Mouse (Mus musculus) liver, postnatal 0 days (tissue): ENCODE data around the gene Hrasls. TPM values are rescaled to one million over a fixed set of nuclear protein-coding genes. Genes with fewer than 3 reads are reported as not detected.

Experiments
- ATAC-seq: fragments of 200-750 bp; cut with Nextera tagmentation; 2 replicates; pipeline ENCODE4 v1.8.0; 2017; ENCODE audit warnings: mild to moderate bottlenecking, moderate library complexity
- DNase-seq: peaks from one replicate; pipeline ENCODE4 v3.0.0-alpha.2; 2016
- H3K27ac ChIP-seq: fragments of 300-500 bp; sonication (generic); 2 replicates; pipeline ENCODE4 v1.5.1; 2014; ENCODE audit warnings: antibody characterized with exemption, moderate library complexity, mild to moderate bottlenecking, low read depth
- H3K27me3 ChIP-seq: fragments of 300-500 bp; sonication (generic); 2 replicates; pipeline ENCODE4 v1.6.1; 2014; ENCODE audit warnings: low read length, control low read depth, mixed read lengths; ENCODE audit not compliant: insufficient read depth
- H3K36me3 ChIP-seq: fragments of 300-500 bp; sonication (generic); replicated peaks from 2 replicates; pipeline ENCODE4 v1.6.1; 2014; ENCODE audit warnings: mild to moderate bottlenecking, control low read depth, low read length, moderate library complexity, mixed read lengths; ENCODE audit not compliant: insufficient read depth
- H3K4me1 ChIP-seq: fragments of 300-500 bp; sonication (generic); 2 replicates; pipeline ENCODE4 v1.6.1; 2014; ENCODE audit warnings: antibody characterized with exemption, mild to moderate bottlenecking, control low read depth; ENCODE audit not compliant: insufficient read depth
- H3K4me2 ChIP-seq: fragments of 300-500 bp; sonication (generic); 2 replicates; pipeline ENCODE4 v1.6.1; 2014; ENCODE audit warnings: low read depth, mild to moderate bottlenecking, low read length, moderate library complexity, mixed read lengths
- H3K4me3 ChIP-seq: fragments of 300-500 bp; sonication (generic); 2 replicates; pipeline ENCODE4 v1.5.1; 2014; ENCODE audit warnings: low read depth, low read length
- H3K9ac ChIP-seq: fragments of 300-500 bp; sonication (generic); replicated peaks from 2 replicates; pipeline ENCODE4 v1.6.1; 2014; ENCODE audit warnings: mild to moderate bottlenecking, moderate library complexity
- H3K9me3 ChIP-seq: fragments of 300-500 bp; sonication (generic); 2 replicates; pipeline ENCODE4 v1.6.1; 2016; ENCODE audit warnings: mild to moderate bottlenecking, control low read depth, low read length, mixed read lengths
- CTCF ChIP-seq: sonication (generic); IDR thresholded peaks from 2 replicates; pipeline ENCODE4 v1.5.1; 2016; ENCODE audit warnings: antibody characterized with exemption, low read depth
- EP300 ChIP-seq: IDR thresholded peaks from 2 replicates; pipeline ENCODE4 v1.6.1; 2016; ENCODE audit warnings: antibody characterized with exemption, low read depth, mild to moderate bottlenecking
- WGBS: fragments of 180-500 bp; shearing (Covaris S2); extraction: QIAGEN DNeasy Blood & Tissue Kit; methylation state at CpG from one replicate; pipeline ENCODE4 v1.1.7; 2014; ENCODE audit not compliant: insufficient replicate concordance; 5-methylcytosine and 5-hydroxymethylcytosine counted together
- polyA plus RNA-seq: library from polyadenylated mRNA; unstranded; fragments of >200 nt; fragmentation: Nextera tagmentation; extraction: Ambion mirVana; gene quantifications from 2 replicates; pipeline ENCODE4 v1.2.1, GENCODE M21; 2015

Gene Hrasls
- polyA plus RNA-seq, 1 experiment from 2014 or later: not detected

DNA sequence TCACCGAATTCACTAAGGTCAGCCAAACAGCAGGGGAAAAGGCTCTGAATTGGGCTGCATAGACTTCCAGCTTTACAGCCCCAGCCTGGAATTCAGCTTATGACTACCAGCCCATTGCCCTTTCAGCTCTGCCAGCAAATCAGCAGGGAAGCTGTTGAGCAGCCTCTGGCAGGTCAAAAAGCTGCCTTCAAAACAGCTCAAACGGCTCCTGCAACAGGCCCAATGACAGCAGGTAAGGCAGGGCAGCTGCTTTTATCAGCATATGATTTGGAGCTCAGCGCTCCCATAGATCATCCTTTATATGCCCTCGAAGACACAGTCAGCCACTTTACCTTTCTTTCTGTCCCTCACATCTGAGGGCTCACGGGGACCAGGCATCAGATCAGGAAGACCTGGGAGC, 16.6 kb upstream of the Hrasls start:
- 30% methylated on average over 5 of the region's 5 CpGs for WGBS
- H3K27me3 ChIP-seq: no peaks in the 10 kb centered on the region

DNA sequence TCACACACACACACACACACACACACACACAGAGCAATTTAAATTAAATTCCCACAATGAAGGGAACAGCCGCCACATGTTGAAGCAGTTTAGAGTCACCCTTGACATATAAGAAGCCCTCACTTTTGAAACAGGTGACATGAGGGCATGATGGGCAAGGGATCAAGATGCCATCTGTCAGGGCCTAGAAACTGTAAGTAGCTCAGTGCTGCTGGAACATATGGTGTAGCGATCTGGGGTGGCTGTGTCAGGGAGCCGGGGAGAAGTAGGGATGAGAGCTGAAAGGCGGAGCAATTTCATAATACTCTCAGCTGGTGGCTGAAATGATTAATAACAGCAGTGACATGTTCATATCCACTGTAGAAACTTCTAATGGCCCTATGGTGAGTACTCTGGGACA, 15.5 kb upstream of the Hrasls start:
- ATAC-seq (no peak), DNase-seq (no peak)
- no peak overlapping the region for H3K9ac ChIP-seq
- H3K4me3 ChIP-seq: no peak overlapping the region
- no peak overlapping the region for H3K4me2 ChIP-seq
- H3K4me1 ChIP-seq: no peaks in the 10 kb centered on the region
- 84% methylated on average over 4 of the region's 4 CpGs for WGBS
- no peak for TF ChIP-seq CTCF
- TF ChIP-seq EP300: no peak
- H3K36me3 ChIP-seq: no peaks in the 10 kb centered on the region
- H3K27me3 ChIP-seq: no peaks in the 10 kb centered on the region
- no peak overlapping the region for H3K27ac ChIP-seq
- no peaks in the 10 kb centered on the region for H3K9me3 ChIP-seq

More for the DNA sequence above, 16.6 kb upstream of the Hrasls start:
- H3K27ac ChIP-seq: no peak overlapping the region
- H3K4me1 ChIP-seq: no peaks in the 10 kb centered on the region
- no peak overlapping the region for H3K4me3 ChIP-seq
- ATAC-seq: no peak
- no peak overlapping the region for H3K4me2 ChIP-seq
- no peak for TF ChIP-seq EP300
- no peak for TF ChIP-seq CTCF
- no peak for DNase-seq
- no peaks in the 10 kb centered on the region for H3K9me3 ChIP-seq
- H3K9ac ChIP-seq: no peak overlapping the region
- no peaks in the 10 kb centered on the region for H3K36me3 ChIP-seq

DNA sequence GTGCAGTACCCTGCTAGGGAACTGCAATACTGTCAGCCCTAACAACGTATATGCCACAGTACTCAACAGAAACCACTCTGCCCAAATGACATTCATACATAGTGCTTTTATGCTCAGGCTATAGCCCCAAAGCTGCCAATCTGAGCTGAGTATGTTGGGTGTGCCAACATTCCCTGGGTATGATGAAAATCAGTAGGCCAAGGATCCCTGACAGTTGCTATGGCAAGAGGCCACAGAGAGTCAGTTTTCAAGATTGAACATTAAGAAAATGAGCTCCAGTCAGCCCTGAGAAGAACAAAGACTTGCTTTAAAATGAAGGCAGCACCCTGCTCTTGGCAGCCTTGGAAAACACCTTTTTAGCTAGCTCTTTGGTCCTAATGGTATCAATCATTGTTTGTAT, 14.3 kb upstream of the Hrasls start:
- WGBS: 65% methylated on average over 1 of the region's 1 CpGs
- Histone ChIP-seq H3K4me3 (no peak overlapping the region), H3K4me1 (no peaks in the 10 kb centered on the region), H3K9ac (no peak overlapping the region), H3K27ac (no peak overlapping the region), H3K36me3 (no peaks in the 10 kb centered on the region), H3K27me3 (no peaks in the 10 kb centered on the region), H3K4me2 (no peak overlapping the region), H3K9me3 (no peaks in the 10 kb centered on the region)
- TF ChIP-seq CTCF: no peak
- no peak for TF ChIP-seq EP300
- ATAC-seq: no peak
- no peak for DNase-seq

DNA sequence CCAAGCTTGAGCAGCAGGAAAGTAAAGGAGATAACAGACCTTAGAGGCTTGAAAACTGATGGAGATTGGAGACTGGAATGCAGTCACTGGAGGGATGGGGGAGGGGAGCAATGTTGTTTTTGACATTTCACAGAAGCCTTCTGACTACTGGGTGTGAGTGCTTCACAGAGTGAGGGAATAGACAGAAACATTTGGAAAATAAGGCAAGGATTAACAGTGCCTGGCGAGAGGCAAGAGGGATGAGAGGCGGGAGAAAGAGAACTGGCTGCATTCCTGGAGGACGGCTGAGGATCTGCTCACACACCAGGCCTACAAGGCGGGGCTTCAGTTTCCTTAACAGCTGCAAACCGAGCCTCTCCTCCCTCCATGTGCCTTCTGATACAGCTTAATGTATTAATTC, 11.0 kb upstream of the Hrasls start:
- Histone ChIP-seq H3K4me1 (no peaks in the 10 kb centered on the region), H3K27ac (no peak overlapping the region), H3K9ac (no peak overlapping the region), H3K4me3 (no peak overlapping the region), H3K27me3 (no peaks in the 10 kb centered on the region), H3K9me3 (no peaks in the 10 kb centered on the region), H3K36me3 (no peaks in the 10 kb centered on the region), H3K4me2 (no peak overlapping the region)
- no peak for TF ChIP-seq EP300
- TF ChIP-seq CTCF: no peak
- no peak for DNase-seq
- ATAC-seq: no peak
- 43% methylated on average over 5 of the region's 5 CpGs for WGBS

DNA sequence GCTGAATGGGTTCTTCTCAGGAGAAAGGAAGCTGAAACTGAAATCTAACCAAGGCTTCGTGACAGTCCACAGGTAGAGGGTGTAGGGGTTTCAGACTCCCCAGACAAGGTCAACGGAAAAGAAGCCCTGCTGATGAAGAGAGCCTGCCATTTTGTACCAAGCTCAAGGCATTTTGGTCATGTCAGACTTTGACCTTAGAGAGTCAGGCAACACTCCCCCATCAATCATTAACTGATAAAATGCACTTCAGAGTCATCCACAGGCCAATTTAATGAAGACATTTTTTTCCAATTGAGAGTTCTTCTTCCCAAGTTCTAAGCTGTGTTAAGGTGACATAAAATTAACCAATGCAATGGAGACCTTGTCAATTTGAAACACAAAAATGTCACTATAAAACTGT, 8.3 kb upstream of the Hrasls start:
- no peak overlapping the region for H3K4me3 ChIP-seq
- H3K4me1 ChIP-seq: no peaks in the 10 kb centered on the region
- ATAC-seq (no peak), DNase-seq (no peak)
- no peak overlapping the region for H3K9ac ChIP-seq
- H3K9me3 ChIP-seq: no peaks in the 10 kb centered on the region
- H3K36me3 ChIP-seq: no peaks in the 10 kb centered on the region
- H3K27ac ChIP-seq: no peak overlapping the region
- no peak overlapping the region for H3K4me2 ChIP-seq
- no peak for TF ChIP-seq CTCF
- TF ChIP-seq EP300: no peak
- H3K27me3 ChIP-seq: no peaks in the 10 kb centered on the region
- WGBS: 58% methylated on average over 2 of the region's 2 CpGs

DNA sequence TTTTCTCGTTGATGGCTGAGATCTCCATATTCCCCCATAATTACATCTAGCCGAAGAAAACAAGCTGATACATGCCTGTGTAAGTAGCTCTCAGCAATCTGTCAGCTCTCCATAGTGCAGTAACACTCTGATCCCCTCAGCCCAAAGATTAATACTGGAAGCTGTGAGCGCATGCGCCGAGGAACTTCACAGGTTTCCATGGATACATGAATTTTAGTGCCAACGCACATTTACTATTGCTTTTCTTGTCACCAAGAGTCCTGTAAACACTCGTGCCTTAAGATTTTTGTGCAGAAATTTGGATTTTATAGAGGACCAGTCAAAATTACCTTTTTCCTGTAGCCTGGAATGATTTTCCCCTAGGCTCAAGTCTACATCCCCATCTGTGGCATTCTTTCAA, 4.6 kb upstream of the Hrasls start:
- H3K36me3 ChIP-seq: no peaks in the 10 kb centered on the region
- no peak overlapping the region for H3K9ac ChIP-seq
- no peak overlapping the region for H3K4me2 ChIP-seq
- H3K27ac ChIP-seq: no peak overlapping the region
- H3K27me3 ChIP-seq: 0 out of 2 replicates have a peak, but pooled peaks cover 4% of the 10 kb centered on the region
- H3K4me3 ChIP-seq: no peak overlapping the region
- H3K9me3 ChIP-seq: no peaks in the 10 kb centered on the region
- no peak for TF ChIP-seq CTCF
- TF ChIP-seq EP300: no peak
- H3K4me1 ChIP-seq: no peaks in the 10 kb centered on the region; the same call in 1 of the 2 replicates
- DNase-seq: no peak
- no peak for ATAC-seq
- WGBS: 78% methylated on average over 7 of the region's 7 CpGs

DNA sequence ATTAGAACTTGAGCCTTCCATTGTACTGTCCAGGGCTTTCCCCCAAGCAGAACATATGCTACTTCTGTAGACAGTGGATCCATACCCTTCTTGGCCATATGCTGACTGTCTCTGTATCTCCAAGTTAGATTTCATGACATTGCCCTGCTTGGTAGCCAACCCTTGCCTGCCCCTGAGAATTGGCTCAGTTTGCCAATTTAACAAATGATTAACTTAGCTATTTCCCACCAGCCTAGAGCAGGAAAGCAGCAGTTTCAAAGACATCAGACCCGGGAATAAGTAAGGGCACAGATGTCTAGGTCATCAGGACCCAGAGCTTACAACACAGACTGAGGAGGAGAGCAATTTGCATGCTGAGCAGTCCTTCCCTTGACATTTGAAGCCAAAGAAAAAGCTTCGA, 3.9 kb upstream of the Hrasls start:
- Histone ChIP-seq H3K27ac (no peak overlapping the region), H3K36me3 (no peaks in the 10 kb centered on the region), H3K4me2 (no peak overlapping the region), H3K27me3 (0 out of 2 replicates have a peak, but pooled peaks cover 5% of the 10 kb centered on the region), H3K4me3 (no peak overlapping the region), H3K9ac (no peak overlapping the region), H3K9me3 (no peaks in the 10 kb centered on the region), H3K4me1 (peaks cover 7% of the 10 kb centered on the region)
- WGBS: 31% methylated on average over 2 of the region's 2 CpGs
- no peak for DNase-seq
- TF ChIP-seq EP300: no peak
- TF ChIP-seq CTCF: no peak
- no peak for ATAC-seq
